Mouse (Mus musculus): Measurements from ENCODE around the gene 4930522H14Rik.

4930522H14Rik gene

DNA sequence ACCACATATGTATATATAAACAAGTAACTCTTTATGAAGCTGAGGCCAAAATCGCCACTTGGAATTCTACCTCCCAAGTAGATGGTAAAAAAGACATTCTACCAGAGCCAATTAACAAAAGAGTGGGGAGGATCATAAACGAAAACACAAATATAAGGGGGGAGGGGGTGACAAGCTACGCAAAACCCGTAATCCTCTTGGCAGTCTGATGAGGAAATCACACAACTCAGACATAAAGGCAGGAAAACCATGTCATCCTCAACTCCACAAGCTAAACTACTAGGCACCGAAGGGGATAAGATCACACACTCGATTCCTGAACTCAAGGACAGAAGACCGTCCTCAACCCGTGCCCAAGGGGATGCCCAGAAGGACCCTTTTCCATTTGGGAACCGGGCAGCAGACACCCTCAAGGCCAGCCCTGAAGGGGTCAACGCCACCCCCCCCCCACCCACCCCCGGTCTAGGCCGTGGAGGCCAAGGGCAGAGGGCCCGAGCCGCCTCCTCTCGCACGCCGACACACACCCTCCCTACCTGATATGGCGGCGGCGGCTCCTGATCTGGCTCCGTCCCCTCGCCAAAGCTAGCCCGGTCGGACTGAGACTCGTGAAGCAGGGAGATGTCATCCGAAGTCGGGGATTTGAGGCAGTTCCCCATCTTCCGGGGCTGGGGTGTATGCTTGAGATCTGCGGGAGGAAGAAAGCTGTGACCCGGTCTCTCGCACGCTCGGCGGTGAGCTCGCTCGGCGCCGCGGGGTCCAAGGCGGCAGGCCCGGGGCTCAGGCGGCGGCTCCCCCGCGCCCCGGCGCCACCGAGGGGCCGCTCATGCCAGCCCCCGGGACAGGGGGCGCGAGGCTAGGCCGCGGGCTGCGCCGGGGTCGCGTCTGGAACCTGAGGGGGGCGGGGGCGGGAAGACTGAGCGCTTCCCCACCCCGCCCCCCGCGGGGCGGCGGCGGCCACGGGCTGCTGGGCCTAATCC lies 55.2 kb downstream of the 4930522H14Rik start:
- DNase-seq (ENCODE audit: low spot score): no peak

GRCm38 (mm10) chr4:109475078-109475477 lies 56.0 kb downstream of the 4930522H14Rik start:
- no peak for DNase-seq (ENCODE audit: low spot score)

DNA sequence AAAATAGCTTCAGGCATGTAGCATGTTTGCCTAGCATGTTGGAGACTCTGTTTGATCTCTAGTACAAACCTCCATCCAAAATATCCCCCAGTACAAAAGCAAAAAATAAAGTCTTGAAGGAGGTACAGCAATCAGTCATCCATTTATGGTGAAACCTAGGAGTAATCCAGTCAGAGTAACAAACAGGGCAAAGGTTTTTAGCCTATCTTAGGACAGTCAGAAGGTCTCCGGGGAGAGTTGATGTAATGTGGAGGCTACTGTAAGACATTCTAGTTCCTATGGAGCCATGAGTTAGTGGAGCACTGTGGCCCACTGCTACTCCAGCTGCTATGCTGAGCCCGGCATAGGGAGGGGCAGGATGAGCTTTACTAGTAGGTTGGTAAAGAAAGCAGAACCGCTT lies 58.5 kb downstream of the 4930522H14Rik start:
- no peak for DNase-seq (ENCODE audit: low spot score)

GRCm38 (mm10) chr4:109471606-109472005 lies 59.5 kb downstream of the 4930522H14Rik start:
- DNase-seq (ENCODE audit: low spot score): no peak

DNA sequence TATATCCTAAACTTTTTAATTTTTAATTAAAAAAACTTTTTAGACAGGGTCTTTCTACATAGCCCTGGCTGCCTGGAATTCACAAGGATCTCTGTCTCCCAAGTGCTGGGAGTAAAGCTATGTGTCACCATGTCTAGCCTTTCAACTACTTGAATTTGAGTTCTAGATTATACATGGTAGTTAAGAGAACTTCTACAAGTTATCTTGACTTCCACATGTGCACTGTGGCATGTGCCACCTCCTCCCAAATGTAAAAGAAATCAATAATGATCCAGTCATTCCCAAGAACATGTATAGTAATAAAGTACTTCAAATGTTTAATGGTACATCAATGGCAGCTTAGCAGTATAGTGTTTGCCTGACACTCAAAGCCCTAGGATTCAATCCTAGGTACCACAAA lies 63.4 kb downstream of the 4930522H14Rik start:
- DNase-seq (ENCODE audit: low spot score): no peak

DNA sequence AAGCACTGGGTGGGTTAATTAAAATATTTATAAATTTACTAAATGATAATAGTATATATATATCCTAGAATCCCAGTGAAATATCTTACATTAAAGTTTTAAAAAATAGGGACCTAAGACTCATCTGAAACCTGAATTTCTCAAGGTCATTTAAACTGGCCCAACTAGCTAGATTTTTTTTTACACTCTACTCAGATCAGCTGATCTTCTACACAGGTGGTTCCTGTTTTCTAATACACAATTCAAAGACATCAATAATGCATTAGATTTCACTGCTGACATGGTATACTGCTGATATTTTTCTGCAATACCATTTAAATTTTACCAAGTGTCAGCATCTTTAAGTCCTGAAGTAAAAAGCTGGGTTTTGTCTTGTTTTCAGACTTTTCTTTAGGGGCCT lies 67.2 kb downstream of the 4930522H14Rik start:
- DNase-seq (ENCODE audit: low spot score): no peak

- no peak for DNase-seq (ENCODE audit: low spot score)
Measured at GRCm38 (mm10) chr4:109460421-109461179, 70.5 kb downstream of the 4930522H14Rik start.

- no peak for DNase-seq (ENCODE audit: low spot score)
Measured at GRCm38 (mm10) chr4:109456821-109457220, 74.3 kb downstream of the 4930522H14Rik start.

Data from layer of hippocampus, adult 9-10 months (tissue).